Mouse (Mus musculus) MEL (cell line): ENCODE measurements around the gene Dcdc2c. TPM values are rescaled to one million over a fixed set of nuclear protein-coding genes. Genes with fewer than 3 reads are reported as not detected.

Experiments
- DNase-seq: peaks from one replicate; pipeline ENCODE4 v3.0.0; 2011; ENCODE audit warnings: low read depth, low spot score
- H3K27ac ChIP-seq: 2 replicates; pipeline ENCODE4 v1.5.1; 2012; ENCODE audit warnings: low read depth, mild to moderate bottlenecking, control low read depth, low read length, moderate library complexity; ENCODE audit not compliant: control insufficient read depth
- H3K27me3 ChIP-seq, 2 experiments: fragments of 150-350 bp in 1 of 2; sonication (generic) in 1 of 2; 2 replicates each; pipeline ENCODE4 v1.6.1; 2012; ENCODE audit warnings: low read length in 2 of 2, mild to moderate bottlenecking in 2 of 2, improper control_type of control experiment in 1 of 2, moderate library complexity in 1 of 2; ENCODE audit not compliant: insufficient read depth in 2 of 2, control insufficient read depth in 1 of 2
- H3K36me3 ChIP-seq, 2 experiments: 2 replicates each; pipeline ENCODE4 v1.6.1; 2012 to 2014; ENCODE audit warnings: low read length in 2 of 2, improper control_type of control experiment in 1 of 2, inconsistent platforms in 1 of 2, mild to moderate bottlenecking in 1 of 2; ENCODE audit not compliant: insufficient read depth in 2 of 2, control insufficient read depth in 1 of 2
- H3K4me1 ChIP-seq, 2 experiments: fragments of 150-350 bp in 1 of 2; sonication (generic) in 1 of 2; 2 replicates each; pipeline ENCODE4 v1.6.1; 2012; ENCODE audit warnings: low read length in 2 of 2, improper control_type of control experiment in 1 of 2, mild to moderate bottlenecking in 1 of 2; ENCODE audit not compliant: insufficient read depth in 2 of 2, control insufficient read depth in 1 of 2
- H3K4me3 ChIP-seq, 2 experiments: fragments of 150-350 bp in 1 of 2; sonication (generic) in 1 of 2; 2 replicates each; pipeline ENCODE4 v1.5.1; 2012; ENCODE audit warnings: low read depth in 2 of 2, low read length in 2 of 2, mild to moderate bottlenecking in 2 of 2, moderate library complexity in 2 of 2, control low read depth in 1 of 2, improper control_type of control experiment in 1 of 2; ENCODE audit not compliant: control insufficient read depth in 1 of 2, insufficient read depth in 1 of 2
- H3K79me2 ChIP-seq: 2 replicates; pipeline ENCODE4 v1.6.1; 2012; ENCODE audit warnings: mild to moderate bottlenecking, low read length, moderate library complexity; ENCODE audit not compliant: control insufficient read depth, poor library complexity, insufficient read depth
- H3K9ac ChIP-seq: 2 replicates; pipeline ENCODE4 v1.6.1; 2012; ENCODE audit warnings: low read depth, mild to moderate bottlenecking, control low read depth, low read length, moderate library complexity; ENCODE audit not compliant: control insufficient read depth, poor library complexity, severe bottlenecking
- H3K9me3 ChIP-seq: fragments of 150-350 bp; sonication (generic); replicated peaks from 2 replicates; pipeline ENCODE4 v1.6.1; 2012; ENCODE audit warnings: mild to moderate bottlenecking, low read length, improper control_type of control experiment, moderate library complexity; ENCODE audit not compliant: insufficient read depth
- ELF1 ChIP-seq: IDR thresholded peaks from 2 replicates; pipeline ENCODE4 v1.6.1; 2014; ENCODE audit warnings: low read depth, mild to moderate bottlenecking, inconsistent platforms, low read length, improper control_type of control experiment, moderate library complexity
- GATA1 ChIP-seq: IDR thresholded peaks from 2 replicates; pipeline ENCODE4 v1.6.1; 2011; ENCODE audit warnings: low read depth, low read length, improper control_type of control experiment
- JUND ChIP-seq: IDR thresholded peaks from 2 replicates; pipeline ENCODE4 v1.6.1; 2011; ENCODE audit warnings: low read depth, mild to moderate bottlenecking, improper control_type of control experiment, low read length
- KAT2A ChIP-seq: conservative IDR thresholded peaks from 2 replicates; pipeline ENCODE4 v1.6.1; 2012; ENCODE audit warnings: low read depth, low read length, improper control_type of control experiment, inconsistent platforms
- MAFK ChIP-seq: IDR thresholded peaks from 2 replicates; pipeline ENCODE4 v1.6.1; 2011; ENCODE audit warnings: low read depth, mild to moderate bottlenecking, low read length, improper control_type of control experiment, borderline replicate concordance
- MEF2A ChIP-seq: IDR thresholded peaks from 2 replicates; pipeline ENCODE4 v1.6.1; 2014; ENCODE audit warnings: low read depth, mild to moderate bottlenecking, inconsistent platforms, low read length, improper control_type of control experiment; ENCODE audit not compliant: poor library complexity, insufficient replicate concordance, severe bottlenecking; ENCODE audit errors: extremely low read depth
- MXI1 ChIP-seq: IDR thresholded peaks from 2 replicates; pipeline ENCODE4 v1.6.1; 2011; ENCODE audit warnings: mild to moderate bottlenecking, low read depth, low read length, improper control_type of control experiment
- NELFE ChIP-seq: IDR thresholded peaks from 2 replicates; pipeline ENCODE4 v1.6.1; 2011; ENCODE audit warnings: low read depth, low read length, improper control_type of control experiment
- RAD21 ChIP-seq: IDR thresholded peaks from 2 replicates; pipeline ENCODE4 v1.6.1; 2011; ENCODE audit warnings: mild to moderate bottlenecking, low read depth, low read length, improper control_type of control experiment
- RCOR1 ChIP-seq: IDR thresholded peaks from 2 replicates; pipeline ENCODE4 v1.6.1; 2012; ENCODE audit warnings: low read depth, mild to moderate bottlenecking, inconsistent platforms, low read length, improper control_type of control experiment
- SIN3A ChIP-seq: IDR thresholded peaks from 2 replicates; pipeline ENCODE4 v1.6.1; 2012; ENCODE audit warnings: low read length, improper control_type of control experiment, inconsistent platforms
- TAL1 ChIP-seq: IDR thresholded peaks from 2 replicates; pipeline ENCODE4 v1.6.1; 2012; ENCODE audit warnings: mild to moderate bottlenecking, inconsistent platforms, low read length, moderate library complexity, mixed read lengths
- TBP ChIP-seq: IDR thresholded peaks from 2 replicates; pipeline ENCODE4 v1.8.0; 2011; ENCODE audit warnings: low read depth, low read length, improper control_type of control experiment
- TCF12 ChIP-seq: IDR thresholded peaks from 2 replicates; pipeline ENCODE4 v1.6.1; 2014; ENCODE audit warnings: low read depth, mild to moderate bottlenecking, inconsistent platforms, low read length, improper control_type of control experiment, moderate library complexity
- UBTF ChIP-seq: IDR thresholded peaks from 2 replicates; pipeline ENCODE4 v1.6.1; 2012; ENCODE audit warnings: low read depth, mild to moderate bottlenecking, inconsistent platforms, low read length, improper control_type of control experiment, moderate library complexity, borderline replicate concordance; ENCODE audit not compliant: insufficient read depth
- USF1 ChIP-seq: IDR thresholded peaks from 2 replicates; pipeline ENCODE4 v1.6.1; 2014; ENCODE audit warnings: low read depth, mild to moderate bottlenecking, inconsistent platforms, low read length, improper control_type of control experiment, moderate library complexity
- USF2 ChIP-seq, 2 experiments: IDR thresholded peaks; 2 replicates each; pipeline ENCODE4 v1.6.1; 2011 to 2012; ENCODE audit warnings: improper control_type of control experiment in 2 of 2, low read length in 2 of 2, borderline replicate concordance in 1 of 2, inconsistent platforms in 1 of 2, low read depth in 1 of 2, mild to moderate bottlenecking in 1 of 2; ENCODE audit not compliant: insufficient read depth in 1 of 2
- ZKSCAN1 ChIP-seq: IDR thresholded peaks from 2 replicates; pipeline ENCODE4 v1.6.1; 2012; ENCODE audit warnings: low read depth, mild to moderate bottlenecking, inconsistent platforms, low read length, improper control_type of control experiment, moderate library complexity
- ZMIZ1 ChIP-seq: IDR thresholded peaks from 2 replicates; pipeline ENCODE4 v1.6.1; 2012; ENCODE audit warnings: low read depth, mild to moderate bottlenecking, inconsistent platforms, low read length, improper control_type of control experiment, moderate library complexity
- ZNF384 ChIP-seq: IDR thresholded peaks from 2 replicates; pipeline ENCODE4 v1.6.1; 2012; ENCODE audit warnings: low read depth, mild to moderate bottlenecking, inconsistent platforms, low read length, improper control_type of control experiment
- polyA plus RNA-seq, 2 experiments: library from polyadenylated mRNA; stranded (reverse) in 1 of 2; unstranded in 1 of 2; fragments of >175 nt in 1 of 2; fragments of >200 nt in 1 of 2; gene quantifications; 2 replicates each; pipeline versions ENCODE4 v1.2.1 to v1.2.4; 2012; ENCODE audit warnings: low replicate concordance in 2 of 2, low read depth in 1 of 2; ENCODE audit not compliant: insufficient read length in 2 of 2, insufficient read depth in 1 of 2, missing spikeins in 1 of 2
- total RNA-seq: library from RNA; depleted of rRNA; stranded (reverse); fragments of 300-350 nt; gene quantifications from 2 replicates; pipeline ENCODE4 v1.2.3, GENCODE M21; 2012

Dcdc2c gene
- total and polyA plus RNA-seq, 3 experiments: 0.06 TPM; not detected in 2

DNA sequence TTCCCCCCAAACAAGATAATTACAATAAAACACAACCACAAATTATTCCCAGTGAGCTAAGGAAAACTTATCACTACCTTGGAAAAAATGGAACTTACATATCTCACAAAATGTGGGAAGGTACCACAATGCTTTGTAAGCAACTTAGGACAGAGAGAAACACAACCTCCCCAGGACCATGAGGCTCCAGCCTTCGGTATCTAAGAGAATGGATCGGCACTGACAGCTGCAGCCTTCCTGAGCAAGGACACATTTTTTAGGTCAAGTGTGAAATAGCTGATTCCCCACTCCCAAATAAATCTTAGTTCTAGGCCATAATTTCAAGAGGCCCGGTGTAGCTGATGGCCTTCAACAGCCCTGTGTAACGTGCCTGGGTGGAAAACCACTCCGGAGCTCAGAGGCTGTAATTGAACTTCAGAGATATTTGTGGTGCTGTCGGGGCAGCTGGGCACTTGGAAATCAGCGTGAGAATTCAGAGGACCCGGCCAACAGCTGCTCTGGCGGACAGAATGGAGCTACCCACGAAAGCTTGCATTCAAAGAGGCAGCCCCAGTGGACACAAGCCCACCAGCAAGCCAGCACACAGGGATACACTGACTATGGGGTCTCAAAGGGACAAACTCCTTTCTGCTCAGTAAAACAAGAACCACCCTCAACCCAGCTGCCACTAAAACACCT is 69.6 kb downstream of the Dcdc2c start:
- no peaks in the 10 kb centered on the region for H3K27me3 ChIP-seq
- TF ChIP-seq TCF12: no peak
- no peak for TF ChIP-seq TAL1
- TF ChIP-seq KAT2A: no peak
- TF ChIP-seq ZMIZ1: no peak
- TF ChIP-seq SIN3A: no peak
- TF ChIP-seq TBP: no peak
- TF ChIP-seq MEF2A: no peak
- TF ChIP-seq MXI1: no peak
- no peak for TF ChIP-seq USF2 (IDR thresholded peaks at IDR 0.05; ENCODE audit: borderline replicate concordance in 1 of 2, insufficient read depth in 1 of 2, low read depth in 1 of 2, low read length in 2 of 2)
- TF ChIP-seq USF1: no peak
- TF ChIP-seq JUND: no peak
- TF ChIP-seq NELFE: no peak
- no peak for TF ChIP-seq RAD21
- no peak for TF ChIP-seq ZKSCAN1
- no peak for TF ChIP-seq RCOR1
- no peak for TF ChIP-seq ELF1
- no peak for TF ChIP-seq GATA1
- TF ChIP-seq UBTF: no peak
- TF ChIP-seq, all 39 proteins: peak for 0
- no peak for DNase-seq

DNA sequence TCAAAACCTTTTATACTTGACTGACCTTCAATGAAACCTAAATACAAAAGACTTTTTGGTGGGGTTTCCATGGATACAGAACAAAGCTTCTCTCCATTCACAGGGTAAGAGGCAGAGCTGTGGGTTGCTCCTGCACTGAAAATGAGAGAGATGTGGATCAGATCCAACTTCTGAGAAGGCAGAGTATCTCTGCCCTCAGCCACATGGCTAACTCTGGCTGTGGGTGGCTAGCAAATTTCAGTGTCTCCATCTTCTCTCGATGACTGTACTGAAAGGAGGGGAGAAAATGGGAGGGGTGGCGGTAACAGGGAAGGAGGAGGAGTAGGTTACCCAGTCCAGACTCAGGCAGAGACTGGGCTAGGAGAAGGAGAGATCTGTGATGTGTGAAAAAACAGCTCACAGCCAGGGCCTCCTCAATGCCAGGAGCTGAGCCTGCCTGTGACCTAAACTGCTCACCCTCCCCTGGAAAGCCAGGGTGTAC is 91.2 kb downstream of the Dcdc2c start:
- Histone ChIP-seq H3K36me3 (no peaks in the 10 kb centered on the region), H3K27ac (no peak overlapping the region), H3K4me1 (no peaks in the 10 kb centered on the region), H3K9ac (no peak overlapping the region), H3K9me3 (no peaks in the 10 kb centered on the region), H3K79me2 (no peaks in the 10 kb centered on the region), H3K4me3 (no peak overlapping the region), H3K27me3 (no peaks in the 10 kb centered on the region)
- DNase-seq: no peak
- no peak for TF ChIP-seq ZMIZ1
- TF ChIP-seq KAT2A: no peak
- TF ChIP-seq ZNF384: no peak
- no peak for TF ChIP-seq MAFK
- TF ChIP-seq MEF2A: no peak

More for the DNA sequence above, 69.6 kb downstream of the Dcdc2c start:
- Histone ChIP-seq H3K79me2 (no peaks in the 10 kb centered on the region), H3K9ac (no peak overlapping the region), H3K4me3 (no peak overlapping the region), H3K27ac (no peak overlapping the region), H3K4me1 (no peaks in the 10 kb centered on the region), H3K36me3 (no peaks in the 10 kb centered on the region), H3K9me3 (no peaks in the 10 kb centered on the region)
